ENCODE assay signal across 10 mouse cellular contexts in the genomic region with DNA sequence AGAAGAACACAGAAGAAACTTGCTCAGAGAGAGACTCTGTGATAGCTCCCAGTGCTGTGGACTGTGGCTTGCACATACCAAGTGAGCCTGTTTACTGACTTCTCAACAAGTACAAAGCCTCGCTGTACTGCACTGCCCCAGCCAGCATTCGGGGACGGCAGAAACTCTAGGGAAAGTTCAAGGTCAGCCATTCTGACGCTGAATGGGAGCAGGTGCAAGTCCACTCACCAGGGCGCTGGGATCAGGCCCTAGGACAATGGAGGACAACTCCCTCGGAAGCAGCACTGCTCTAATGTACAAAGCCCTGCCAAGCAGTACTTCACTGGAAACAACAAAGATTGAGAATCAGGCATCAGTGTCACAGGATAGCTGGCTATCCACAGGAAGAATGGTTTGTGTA. TPM values are rescaled to one million over a fixed set of nuclear protein-coding genes. Genes with fewer than 3 reads are reported as not detected.
A peak's percentile ranks its signal among the peaks of the same experiment; 100 is the strongest.
DNase-seq lines count a peak whose midpoint lies in the region; ATAC-seq lines count a peak whose summit lies in the region.
"Had no signal": no experiment of that assay in that cellular context is flagged by ENCODE, and none has a peak within 500 bp of the region (broad histone marks: within the 10 kb centered on the region; RNA-seq: fewer than 3 reads in every experiment).

No protein-coding gene starts in this region.

- no peaks in the 10 kb centered on the region for H3K9me3 ChIP-seq in heart, embryonic 15.5 days (replicated peaks)
- H3K9me3 ChIP-seq in midbrain, embryonic 12.5 days: no peaks in the 10 kb centered on the region
- H3K9me3 ChIP-seq in midbrain, embryonic 14.5 days (ENCODE audit: control insufficient read depth, low read length): no peaks in the 10 kb centered on the region
- no peaks in the 10 kb centered on the region for H3K9me3 ChIP-seq in limb, embryonic 10.5 days (replicated peaks)
- H3K9me3 ChIP-seq: neural tube, embryonic 15.5 days had no signal

- no peaks in the 10 kb centered on the region for H3K27me3 ChIP-seq in heart, embryonic 15.5 days
- no peaks in the 10 kb centered on the region for H3K27me3 ChIP-seq in midbrain, embryonic 12.5 days
- no peaks in the 10 kb centered on the region for H3K27me3 ChIP-seq in midbrain, embryonic 14.5 days (ENCODE audit: control insufficient read depth, insufficient read depth, low read length)
- H3K27me3 ChIP-seq in limb, embryonic 10.5 days (ENCODE audit: low read depth, poor library complexity, severe bottlenecking): no peaks in the 10 kb centered on the region
- H3K27me3 ChIP-seq: CH12.LX; neural tube, embryonic 15.5 days had no signal

- ATAC-seq in heart, embryonic 15.5 days (replicated peaks; ENCODE audit: insufficient number of reproducible peaks, insufficient read depth, low FRiP score, low read depth): no peak
- no peak for ATAC-seq in midbrain, embryonic 12.5 days (ENCODE audit: low FRiP score, low read depth)
- ATAC-seq in midbrain, embryonic 14.5 days (ENCODE audit: low FRiP score, low TSS enrichment): no peak

- peak overlapping the region; percentile 32; the same call in 1 of the 2 replicates for H3K27ac ChIP-seq in heart, embryonic 15.5 days
- H3K27ac ChIP-seq in midbrain, embryonic 12.5 days (replicated peaks): no peak overlapping the region; the same call in 1 of the 2 replicates
- no peak overlapping the region for H3K27ac ChIP-seq in midbrain, embryonic 14.5 days (replicated peaks; ENCODE audit: low read depth, low read length)
- H3K27ac ChIP-seq in limb, embryonic 10.5 days: no peak overlapping the region
- H3K27ac ChIP-seq: neural tube, embryonic 15.5 days had no signal

- no peak overlapping the region for H3K4me3 ChIP-seq in heart, embryonic 15.5 days
- H3K4me3 ChIP-seq in midbrain, embryonic 12.5 days: no peak overlapping the region
- H3K4me3 ChIP-seq in midbrain, embryonic 14.5 days (replicated peaks; ENCODE audit: low read depth, low read length): no peak overlapping the region
- no peak overlapping the region for H3K4me3 ChIP-seq in limb, embryonic 10.5 days
- H3K4me3 ChIP-seq: neural tube, embryonic 15.5 days had no signal

- WGBS in heart, embryonic 15.5 days: 44% methylated on average over 6 of the region's 6 CpGs
- 34% methylated on average over 6 of the region's 6 CpGs for WGBS in midbrain, embryonic 12.5 days
- 24% methylated on average over 6 of the region's 6 CpGs for WGBS in midbrain, embryonic 14.5 days
- whole genome bisulfite sequencing in limb, embryonic 10.5 days: 80% methylated on average over 6 of the region's 6 CpGs

- no peak for DNase-seq in heart, postnatal 14 days
- DNase-seq in midbrain, embryonic 14.5 days: no peak
- DNase-seq in adrenal gland, postnatal 10 days: peak; percentile 30
- no peak for DNase-seq in limb, embryonic 10.5 days (ENCODE audit: low spot score)
- DNase-seq in yolk sac, embryonic 10.5 days (ENCODE audit: low spot score): no peak
- DNase-seq: cerebellum, postnatal 25 days had no signal

- intact Hi-C loops in heart, postnatal 14 days (cut with DNase I): no loop called here

- peaks cover 4% of the 10 kb centered on the region; the same call in 1 of the 2 replicates for H3K36me3 ChIP-seq in heart, embryonic 15.5 days
- H3K36me3 ChIP-seq in midbrain, embryonic 12.5 days: no peaks in the 10 kb centered on the region
- H3K36me3 ChIP-seq in midbrain, embryonic 14.5 days (ENCODE audit: control insufficient read depth, insufficient read depth, low read length): no peaks in the 10 kb centered on the region; the same call in 1 of the 2 replicates
- H3K36me3 ChIP-seq in limb, embryonic 10.5 days: peaks cover 13% of the 10 kb centered on the region

- no peak overlapping the region for H3K4me2 ChIP-seq in heart, embryonic 15.5 days
- H3K4me2 ChIP-seq in midbrain, embryonic 12.5 days (replicated peaks): no peak overlapping the region
- no peak overlapping the region for H3K4me2 ChIP-seq in midbrain, embryonic 14.5 days (ENCODE audit: low read length)
- H3K4me2 ChIP-seq: neural tube, embryonic 15.5 days had no signal

- no peak overlapping the region for H3K9ac ChIP-seq in heart, embryonic 15.5 days
- 0 out of 2 replicates have a peak overlapping the region, but pooled peaks have one; percentile 20 for H3K9ac ChIP-seq in midbrain, embryonic 12.5 days (replicated peaks)
- no peak overlapping the region for H3K9ac ChIP-seq in midbrain, embryonic 14.5 days (replicated peaks; ENCODE audit: low read length)
- H3K9ac ChIP-seq: neural tube, embryonic 15.5 days had no signal

- H3K4me1 ChIP-seq in heart, embryonic 15.5 days (replicated peaks): peaks cover 30% of the 10 kb centered on the region
- H3K4me1 ChIP-seq in midbrain, embryonic 12.5 days: peaks cover 20% of the 10 kb centered on the region
- H3K4me1 ChIP-seq in midbrain, embryonic 14.5 days (ENCODE audit: control insufficient read depth, insufficient read depth, low read length): no peaks in the 10 kb centered on the region
- peaks cover 8% of the 10 kb centered on the region for H3K4me1 ChIP-seq in limb, embryonic 10.5 days

RNA-seq across cellular contexts. Expression of gene Zfp706, which starts 16.2 kb away (rescaled TPM):
- 379 and 460 TPM in 2 replicates for polyA plus RNA-seq in heart, embryonic 15.5 days (2015; fragmentation: Nextera tagmentation; extraction: Ambion mirVana)
- total RNA-seq in heart, postnatal 14 days (2021): 100 to 1,000 TPM; 194 to 211 TPM
- polyA plus RNA-seq in midbrain, embryonic 12.5 days (2016; fragmentation: Nextera tagmentation; extraction: Ambion mirVana): 439 and 444 TPM in 2 replicates
- 416 and 455 TPM in 2 replicates for polyA plus RNA-seq in midbrain, embryonic 14.5 days (2014; fragmentation: Nextera tagmentation; extraction: Ambion mirVana)
- 100 to 1,000 TPM; 179 to 181 TPM for total RNA-seq in adrenal gland, postnatal 10 days (2021)
- 509 and 547 TPM in 2 replicates for polyA plus RNA-seq in limb, embryonic 10.5 days (2016; fragmentation: Nextera tagmentation; extraction: Ambion mirVana)
